Mouse (Mus musculus): ENCODE data around the gene Gm9821. TPM values are rescaled to one million over a fixed set of nuclear protein-coding genes. Genes with fewer than 3 reads are reported as not detected.

Gm9821 gene
- total RNA-seq, 4 experiments from 2014 or later, result not detected

- no peak for DNase-seq (ENCODE audit: low spot score)
Observed at GRCm38 (mm10) chr2:91926949-91927348, 18.6 kb upstream of the Gm9821 start, which contains the start of gene Chrm4. TSS of gene Chrm4 (plus strand) at chr2:91927249.

- DNase-seq (ENCODE audit: low spot score), result peak; percentile 58
Observed at GRCm38 (mm10) chr2:91927826-91928533, 17.5 kb upstream of the Gm9821 start.

GRCm38 (mm10) chr2:91928534-91929350, 16.8 kb upstream of the Gm9821 start:
- no peak for DNase-seq (ENCODE audit: low spot score)

- no peak for DNase-seq (ENCODE audit: low spot score)
Observed at GRCm38 (mm10) chr2:91929455-91929854, 16.0 kb upstream of the Gm9821 start.

GRCm38 (mm10) chr2:91929936-91930335, 15.6 kb upstream of the Gm9821 start:
- peak; percentile 53 for DNase-seq (ENCODE audit: low spot score)

GRCm38 (mm10) chr2:91930761-91931291, 14.7 kb upstream of the Gm9821 start:
- no peak for DNase-seq (ENCODE audit: low spot score)

- no peak for DNase-seq (ENCODE audit: low spot score)
Observed at GRCm38 (mm10) chr2:91931328-91932159, 14.0 kb upstream of the Gm9821 start.

- no peak for DNase-seq (ENCODE audit: low spot score)
Observed at GRCm38 (mm10) chr2:91932160-91932711, 13.3 kb upstream of the Gm9821 start, which contains the start of gene Mdk. TSS of gene Mdk (minus strand) at chr2:91932297.

- DNase-seq (ENCODE audit: low spot score), result no peak
Observed at GRCm38 (mm10) chr2:91932737-91933350, 12.7 kb upstream of the Gm9821 start.

GRCm38 (mm10) chr2:91933471-91933870, 12.0 kb upstream of the Gm9821 start:
- DNase-seq (ENCODE audit: low spot score), result no peak

- DNase-seq (ENCODE audit: low spot score), result no peak
Observed at GRCm38 (mm10) chr2:91934016-91934415, 11.5 kb upstream of the Gm9821 start.

GRCm38 (mm10) chr2:91934826-91935525, 10.5 kb upstream of the Gm9821 start:
- DNase-seq (ENCODE audit: low spot score), result no peak

- DNase-seq (ENCODE audit: low spot score), result no peak
Observed at GRCm38 (mm10) chr2:91936154-91936553, 9.3 kb upstream of the Gm9821 start.

GRCm38 (mm10) chr2:91939303-91939935, 6.1 kb upstream of the Gm9821 start:
- no peak for DNase-seq (ENCODE audit: low spot score)

GRCm38 (mm10) chr2:91942356-91942755, 3.1 kb upstream of the Gm9821 start:
- no peak for DNase-seq (ENCODE audit: low spot score)

GRCm38 (mm10) chr2:91944170-91944950, 1.1 kb upstream of the Gm9821 start:
- DNase-seq (ENCODE audit: low spot score), result peak; percentile 69

GRCm38 (mm10) chr2:91946836-91947235, 1.3 kb downstream of the Gm9821 start:
- no peak for DNase-seq (ENCODE audit: low spot score)

- no peak for DNase-seq (ENCODE audit: low spot score)
Observed at GRCm38 (mm10) chr2:91947397-91948150, 2.1 kb downstream of the Gm9821 start.

Data from heart, adult 8-10 months (tissue).